Mouse (Mus musculus): ENCODE measurements around the gene Map3k1.
A peak's percentile ranks its signal among the peaks of the same experiment; 100 is the strongest.

The Map3k1 gene

GRCm38 (mm10) chr13:111791596-111791995 is 17.2 kb downstream of the Map3k1 start:
- no peak for DNase-seq (ENCODE audit: low spot score in 2 of 2)

- no peak for DNase-seq (ENCODE audit: low spot score in 2 of 2)
Measured at GRCm38 (mm10) chr13:111789420-111790065, 19.2 kb downstream of the Map3k1 start.

- DNase-seq (ENCODE audit: low spot score in 2 of 2), result no peak
Measured at GRCm38 (mm10) chr13:111788882-111789281, 19.9 kb downstream of the Map3k1 start.

DNA sequence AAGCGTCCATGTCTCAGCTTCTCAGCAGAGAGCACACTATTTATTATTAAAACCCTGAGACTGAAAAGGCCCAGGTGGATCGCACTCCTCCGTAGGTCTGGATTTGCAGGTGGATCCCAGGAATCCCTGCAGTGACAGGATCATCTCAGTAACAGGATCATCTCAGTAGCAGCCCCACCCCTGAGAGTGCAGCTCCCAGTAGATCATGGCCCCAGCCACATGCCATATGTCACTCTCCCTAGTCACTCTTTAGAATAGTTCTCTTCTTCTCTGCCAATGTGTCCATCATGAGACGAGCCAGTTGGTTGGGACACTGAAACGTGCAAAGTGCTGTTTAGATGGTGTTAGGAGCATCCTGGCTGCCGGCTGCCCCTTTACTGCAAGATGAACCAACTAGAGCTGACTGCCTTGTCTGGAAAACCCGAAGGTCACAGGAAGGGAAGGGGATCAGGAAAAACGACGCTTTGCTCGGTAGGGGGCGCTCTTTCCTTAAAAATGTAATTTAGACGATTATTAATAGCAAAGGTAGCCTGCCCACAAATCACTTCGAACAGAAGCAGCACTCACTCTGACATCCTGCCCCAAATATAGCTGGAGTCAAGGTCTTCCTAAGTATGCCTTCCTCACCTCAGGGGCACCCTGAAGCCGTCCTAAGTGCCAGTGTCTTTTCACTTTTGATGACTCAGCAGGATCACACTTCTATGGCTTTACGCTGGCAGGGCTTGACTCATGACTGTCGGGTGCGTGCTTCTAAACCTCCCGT is 20.8 kb downstream of the Map3k1 start:
- peak in 1 of 2 experiments; percentile 75 for DNase-seq (ENCODE audit: low spot score in 2 of 2)

- no peak for DNase-seq (ENCODE audit: low spot score in 2 of 2)
Measured at GRCm38 (mm10) chr13:111786584-111786983, 22.2 kb downstream of the Map3k1 start.

DNA sequence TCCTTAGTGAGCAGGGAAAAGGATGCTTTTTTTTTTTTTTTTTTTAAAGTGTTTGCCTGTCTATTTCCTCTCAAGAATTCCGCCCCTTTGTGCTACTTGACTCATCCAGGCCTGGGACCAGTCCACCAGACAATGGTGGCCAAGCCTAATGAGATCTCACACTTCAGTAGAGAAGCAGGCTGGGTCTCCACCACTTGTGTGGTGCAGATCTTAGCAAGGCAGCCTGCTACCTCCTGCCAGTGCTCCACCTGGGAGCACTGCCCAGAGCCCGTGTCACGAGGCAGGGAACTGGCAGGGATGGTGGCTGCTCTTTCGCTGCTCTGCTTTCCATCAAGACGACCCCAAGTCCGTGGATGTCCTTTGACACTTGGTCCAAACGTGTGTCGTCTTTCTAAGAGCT is 25.3 kb downstream of the Map3k1 start:
- DNase-seq (ENCODE audit: low spot score in 2 of 2), result no peak

DNA sequence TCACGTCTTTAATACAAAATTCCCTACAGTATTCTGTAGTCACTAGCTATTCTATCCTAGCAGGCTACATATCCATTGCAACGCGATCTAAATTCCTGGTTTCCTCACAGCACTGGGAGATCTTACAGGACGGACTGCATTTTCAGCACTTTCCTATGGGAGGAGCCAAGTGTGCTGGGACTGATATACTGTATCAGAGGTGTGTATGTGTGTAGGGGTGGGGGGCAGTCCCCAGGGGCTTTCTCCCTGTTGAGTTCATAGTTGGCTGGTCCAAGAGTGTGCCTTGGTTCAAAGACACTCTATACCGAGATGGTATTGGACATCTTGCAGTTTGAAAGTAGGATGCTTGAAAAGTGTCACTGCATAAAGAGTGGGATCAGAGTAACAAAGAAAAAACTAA is 29.3 kb downstream of the Map3k1 start:
- DNase-seq (ENCODE audit: low spot score in 2 of 2), result no peak

GRCm38 (mm10) chr13:111778606-111779005 is 30.2 kb downstream of the Map3k1 start:
- no peak for DNase-seq (ENCODE audit: low spot score in 2 of 2)

DNA sequence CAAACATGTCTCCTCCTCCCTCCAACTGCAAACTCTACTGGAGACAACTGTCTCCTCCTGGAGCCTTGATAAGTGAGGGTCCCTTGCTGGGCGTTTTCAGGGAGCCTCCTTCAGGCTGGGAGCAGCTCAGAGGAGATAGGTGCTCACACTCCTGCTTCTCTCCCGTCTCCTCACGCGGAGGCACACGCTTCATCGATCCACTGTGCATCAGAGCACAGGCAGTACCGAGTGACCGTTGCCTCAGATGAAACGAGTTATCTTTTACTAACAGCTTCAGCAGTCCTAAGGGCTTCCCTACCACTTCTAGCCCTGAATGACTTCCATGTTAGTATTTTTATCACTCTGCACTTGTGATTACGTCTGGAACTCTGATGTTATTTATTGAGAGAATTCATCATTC is 30.9 kb downstream of the Map3k1 start:
- no peak for DNase-seq (ENCODE audit: low spot score in 2 of 2)

DNA sequence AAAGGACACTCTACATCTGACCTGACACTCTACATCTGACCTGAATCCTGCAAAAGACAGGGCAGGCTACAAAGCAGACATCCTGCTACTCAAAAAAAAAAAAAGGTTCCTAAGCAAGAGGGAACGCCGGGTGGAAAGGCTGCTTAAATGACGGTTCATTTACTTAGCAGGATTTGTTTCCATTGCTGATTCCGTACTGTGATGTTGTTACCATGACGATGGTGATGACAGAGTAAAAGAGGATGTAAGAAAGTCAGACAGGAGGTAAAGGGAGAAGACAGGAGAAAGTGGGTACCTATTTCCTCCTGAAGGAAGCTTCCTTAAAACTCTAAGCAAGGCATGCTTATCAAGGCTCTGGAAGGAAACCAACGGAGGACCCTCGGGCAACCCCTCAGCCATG is 31.6 kb downstream of the Map3k1 start:
- no peak for DNase-seq (ENCODE audit: low spot score in 2 of 2)

GRCm38 (mm10) chr13:111772075-111772474 is 36.7 kb downstream of the Map3k1 start:
- DNase-seq (ENCODE audit: low spot score in 2 of 2), result no peak

DNA sequence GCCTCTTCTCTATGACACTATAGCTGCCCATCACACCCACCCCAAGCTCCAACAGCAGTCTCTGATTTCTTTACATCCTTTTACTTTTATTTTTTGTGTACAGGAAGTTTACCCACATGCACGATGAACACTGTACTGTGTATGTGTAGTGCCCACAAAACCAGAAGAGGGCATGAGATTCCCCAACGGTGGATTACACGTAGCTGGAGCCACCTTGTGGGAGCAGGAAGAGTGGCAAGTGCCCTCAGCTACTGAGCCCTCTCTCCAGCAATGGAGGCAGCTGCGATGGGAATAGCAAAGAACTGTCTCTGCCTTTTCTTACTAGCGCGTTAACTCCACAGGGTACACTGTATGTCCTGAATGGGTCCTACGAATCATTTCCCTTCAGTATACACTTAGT is 37.6 kb downstream of the Map3k1 start:
- DNase-seq (ENCODE audit: low spot score in 2 of 2), result peak; percentile 37 to 59

DNA sequence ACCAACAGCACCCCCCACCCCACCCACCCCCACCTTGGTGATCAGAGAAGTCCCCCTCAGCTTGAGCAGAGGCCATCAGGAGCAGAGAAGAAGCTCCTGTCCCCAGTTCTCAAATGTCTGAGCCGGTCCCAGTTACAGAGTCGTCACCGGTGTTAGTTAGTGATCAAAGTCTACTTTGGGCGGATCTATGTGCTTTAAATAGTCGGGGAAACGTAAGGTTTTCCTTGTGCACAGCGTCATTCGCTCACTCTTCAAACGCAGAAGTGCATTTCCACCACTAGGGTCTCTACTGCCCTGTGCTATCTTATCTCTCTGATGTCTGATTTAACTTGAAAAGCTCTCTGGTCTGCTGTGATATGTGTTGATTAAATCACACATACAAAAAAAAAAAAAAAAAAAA is 38.0 kb downstream of the Map3k1 start:
- no peak for DNase-seq (ENCODE audit: low spot score in 2 of 2)

DNA sequence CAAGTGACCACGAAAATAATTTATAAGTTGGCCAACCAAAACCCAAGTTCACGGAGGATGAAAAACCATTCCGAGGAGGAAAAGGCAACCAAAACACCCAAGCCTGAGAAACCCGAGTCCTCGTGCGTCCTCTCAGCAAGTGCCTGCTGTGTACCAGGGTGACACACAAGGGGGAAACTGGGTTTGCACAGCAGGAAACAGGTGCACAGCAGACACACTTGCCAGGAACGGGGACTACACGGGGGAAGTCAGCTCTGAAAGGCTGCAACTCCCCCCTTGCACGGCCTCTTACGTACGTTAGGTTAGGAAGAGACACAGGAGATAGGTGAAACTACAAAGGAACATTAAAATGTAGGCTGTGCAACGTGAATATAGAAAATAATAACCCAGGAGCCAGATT is 46.3 kb downstream of the Map3k1 start:
- DNase-seq (ENCODE audit: low spot score in 2 of 2), result no peak

DNA sequence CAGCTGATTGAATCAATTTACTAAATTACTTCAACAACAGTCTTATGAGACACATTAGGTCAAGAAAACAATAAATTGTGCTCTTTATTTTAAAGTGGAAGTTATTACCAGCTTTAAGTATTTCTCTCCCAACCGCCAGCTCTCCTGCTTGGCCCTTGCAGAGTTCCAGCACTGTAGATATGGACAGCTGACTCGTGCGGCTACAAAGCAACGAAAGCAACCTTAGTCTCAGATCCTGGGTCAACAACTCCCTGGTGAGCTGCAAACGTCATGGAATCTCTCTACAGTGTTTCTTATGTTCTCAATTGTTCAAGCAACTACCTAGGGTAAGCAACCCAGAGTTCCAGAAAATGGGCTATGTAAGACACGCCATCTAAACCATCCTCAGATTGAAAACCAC is 51.8 kb downstream of the Map3k1 start:
- DNase-seq (ENCODE audit: low spot score in 2 of 2), result no peak

GRCm38 (mm10) chr13:111755937-111756336 is 52.9 kb downstream of the Map3k1 start:
- no peak for DNase-seq (ENCODE audit: low spot score in 2 of 2)

- no peak for DNase-seq (ENCODE audit: low spot score in 2 of 2)
Measured at GRCm38 (mm10) chr13:111755377-111755776, 53.4 kb downstream of the Map3k1 start.

DNA sequence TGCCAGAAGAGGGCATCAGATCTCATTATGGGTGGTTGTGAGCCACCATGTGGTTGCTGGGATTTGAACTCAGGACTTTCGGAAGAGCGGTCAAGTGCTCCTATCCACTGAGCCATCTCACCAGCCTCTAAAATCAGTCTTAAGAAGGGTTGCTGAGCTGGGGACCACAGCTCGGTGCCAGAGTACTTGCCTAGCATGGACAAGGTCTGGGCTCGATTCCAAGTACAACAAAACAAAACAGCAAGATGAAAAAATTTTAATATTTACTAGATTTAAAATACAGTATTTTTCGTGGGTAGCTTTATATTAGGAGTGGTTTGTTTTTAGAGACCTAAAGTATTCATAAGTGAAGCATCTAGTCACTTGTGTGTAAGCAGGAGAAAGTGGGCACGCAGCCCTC is 55.5 kb downstream of the Map3k1 start:
- DNase-seq (ENCODE audit: low spot score in 2 of 2), result no peak

DNA sequence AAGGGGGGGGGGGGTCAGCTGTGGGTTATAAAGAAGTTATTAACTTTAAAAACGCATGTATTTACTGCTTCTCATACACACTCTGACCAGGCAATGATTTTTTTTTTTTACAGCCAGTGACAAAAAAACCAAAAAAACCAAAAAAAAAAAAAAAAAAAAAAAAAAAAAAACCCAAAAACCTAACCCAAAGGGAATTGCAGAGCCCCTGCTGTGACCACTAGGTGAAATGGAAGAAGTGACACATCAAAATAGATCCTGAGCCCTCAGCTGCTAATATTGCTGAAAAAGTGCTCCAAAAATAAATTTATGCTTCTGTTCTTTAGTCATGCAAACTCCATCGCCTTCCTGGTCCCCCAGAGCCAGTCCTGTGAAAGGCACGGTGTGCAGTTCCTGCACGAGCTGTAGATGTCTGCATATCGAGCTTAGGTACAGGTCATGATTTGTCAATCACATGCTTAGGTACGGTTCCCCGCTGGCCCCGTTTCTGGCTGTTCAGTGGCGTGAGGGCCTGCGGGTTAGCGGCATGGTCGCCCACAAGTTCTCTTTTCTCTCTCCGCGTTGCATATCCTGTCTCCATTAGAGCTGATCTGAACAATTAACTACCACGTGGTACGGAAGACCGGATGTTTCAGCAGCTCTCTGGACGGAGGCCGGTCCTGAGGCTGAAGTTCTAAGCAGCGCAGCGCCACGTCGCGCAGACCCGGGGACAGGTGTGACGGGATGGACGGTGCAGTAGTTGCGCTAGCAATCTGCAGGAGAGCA is 60.3 kb downstream of the Map3k1 start:
- no peak for DNase-seq (ENCODE audit: low spot score in 2 of 2)

GRCm38 (mm10) chr13:111746831-111747230 is 62.0 kb downstream of the Map3k1 start:
- no peak for DNase-seq (ENCODE audit: low spot score in 2 of 2)

DNA sequence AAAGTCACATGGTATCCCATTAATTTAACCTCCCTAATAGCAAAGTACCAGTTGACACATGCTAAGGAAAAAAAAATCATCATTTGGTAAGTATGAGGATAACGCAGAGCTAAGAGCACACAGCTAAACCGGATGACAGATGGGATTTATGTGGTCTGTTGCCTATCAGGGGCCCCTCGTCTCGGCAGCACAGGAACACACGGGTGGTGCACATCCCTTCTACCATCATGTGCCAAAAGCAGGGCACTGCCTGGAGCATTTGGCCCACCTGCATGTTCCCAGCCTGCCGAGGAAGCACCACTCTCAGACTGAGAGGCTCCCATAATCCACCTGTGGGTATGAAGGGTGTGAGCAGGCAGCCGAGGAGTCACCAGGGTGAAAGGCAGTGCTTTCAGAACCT is 63.6 kb downstream of the Map3k1 start:
- DNase-seq (ENCODE audit: low spot score in 2 of 2), result no peak

DNA sequence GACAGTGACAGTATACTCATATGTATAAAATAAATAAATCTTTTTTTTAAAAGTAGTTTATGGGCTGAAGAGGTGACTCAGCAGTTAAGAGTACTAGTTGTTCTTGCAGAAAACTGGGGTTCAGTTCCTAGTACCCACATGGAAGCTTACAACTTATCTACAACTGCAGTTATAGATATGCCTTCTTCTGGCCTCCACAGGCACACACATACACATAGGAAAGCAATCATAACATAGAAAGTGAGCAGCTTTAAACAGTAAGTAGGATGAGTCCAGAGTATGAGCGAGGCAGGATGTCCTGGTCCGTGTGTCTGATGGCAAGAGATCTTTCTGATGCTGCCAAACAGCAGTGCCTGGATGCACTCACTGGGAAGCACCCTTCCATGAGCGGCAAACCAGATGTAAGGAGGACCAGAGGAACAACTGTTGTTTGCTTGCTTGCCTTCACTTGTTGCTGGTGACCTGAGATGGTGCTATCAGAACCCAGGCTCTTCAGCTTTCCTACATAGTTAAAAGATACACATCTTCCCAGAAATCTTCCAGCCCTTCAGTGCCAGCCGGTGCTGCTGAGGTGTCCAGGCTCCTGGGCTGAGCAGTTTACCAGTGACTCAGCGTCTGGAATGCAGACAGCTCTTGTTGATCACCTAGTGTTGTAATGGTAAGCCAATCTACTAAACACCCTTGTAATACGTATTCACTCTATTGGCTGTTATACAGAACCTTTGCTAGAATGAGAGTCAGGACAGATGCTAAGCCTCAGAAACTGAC is 64.4 kb downstream of the Map3k1 start:
- no peak for DNase-seq (ENCODE audit: low spot score in 2 of 2)

Data from frontal cortex, postnatal 14 days (tissue).